Mouse (Mus musculus) ovary, postnatal 10 days (tissue): ENCODE data around the gene Cobll1.
"Not testable (repeated sequence)": the region's sequence is repeated elsewhere in the genome, so short reads cannot be mapped to it uniquely, and the experiment has no call there.

Source experiments
- DNase-seq: peaks from one replicate; pipeline ENCODE4 v3.0.0; 2022; ENCODE audit warnings: low spot score

Cobll1 gene

GRCm38 (mm10) chr2:65238964-65239570 is at the start of gene Cobll1:
TSS of gene Cobll1 (minus strand) at chr2:65239403.
- no peak for DNase-seq

- DNase-seq, result no peak
Measured at GRCm38 (mm10) chr2:65288696-65289095, 49.5 kb upstream of the Cobll1 start.

GRCm38 (mm10) chr2:65285380-65285779 is 46.2 kb upstream of the Cobll1 start:
- no peak for DNase-seq

GRCm38 (mm10) chr2:65282979-65283378 is 43.8 kb upstream of the Cobll1 start:
- no peak for DNase-seq

GRCm38 (mm10) chr2:65279029-65279690 is 40.0 kb upstream of the Cobll1 start:
- DNase-seq, result no peak

GRCm38 (mm10) chr2:65275443-65276061 is 36.3 kb upstream of the Cobll1 start:
- no peak for DNase-seq

GRCm38 (mm10) chr2:65273910-65274309 is 34.7 kb upstream of the Cobll1 start:
- DNase-seq, result no peak

- no peak for DNase-seq
Measured at GRCm38 (mm10) chr2:65268731-65269130, 29.5 kb upstream of the Cobll1 start.

- no peak for DNase-seq
Measured at GRCm38 (mm10) chr2:65267834-65268233, 28.6 kb upstream of the Cobll1 start.

GRCm38 (mm10) chr2:65266576-65267299 is 27.5 kb upstream of the Cobll1 start:
- no peak for DNase-seq

- no peak for DNase-seq
Measured at GRCm38 (mm10) chr2:65262251-65262650, 23.0 kb upstream of the Cobll1 start.

GRCm38 (mm10) chr2:65260828-65261227 is 21.6 kb upstream of the Cobll1 start:
- DNase-seq, result not testable (repeated sequence)

- DNase-seq, result no peak
Measured at GRCm38 (mm10) chr2:65260400-65260799, 21.2 kb upstream of the Cobll1 start.

GRCm38 (mm10) chr2:65257446-65257845 is 18.2 kb upstream of the Cobll1 start:
- DNase-seq, result no peak

GRCm38 (mm10) chr2:65256494-65257254 is 17.5 kb upstream of the Cobll1 start:
- no peak for DNase-seq

- DNase-seq, result no peak
Measured at GRCm38 (mm10) chr2:65250589-65251104, 11.4 kb upstream of the Cobll1 start.

GRCm38 (mm10) chr2:65249575-65249974 is 10.4 kb upstream of the Cobll1 start:
- no peak for DNase-seq

GRCm38 (mm10) chr2:65240173-65240745 is 1.1 kb upstream of the Cobll1 start:
- no peak for DNase-seq

- peak; percentile 60 for DNase-seq
Measured at GRCm38 (mm10) chr2:65238171-65238963, 836 bp downstream of the Cobll1 start.

- DNase-seq, result no peak
Measured at GRCm38 (mm10) chr2:65237610-65238170, 1.5 kb downstream of the Cobll1 start.
